Mouse (Mus musculus): ENCODE results near the gene Rpp25l. TPM values are rescaled to one million over a fixed set of nuclear protein-coding genes. Genes with fewer than 3 reads are reported as not detected.

The Rpp25l gene
- 10 to 100 TPM; 27.8 to 28.6 TPM for total RNA-seq (2021)

DNA sequence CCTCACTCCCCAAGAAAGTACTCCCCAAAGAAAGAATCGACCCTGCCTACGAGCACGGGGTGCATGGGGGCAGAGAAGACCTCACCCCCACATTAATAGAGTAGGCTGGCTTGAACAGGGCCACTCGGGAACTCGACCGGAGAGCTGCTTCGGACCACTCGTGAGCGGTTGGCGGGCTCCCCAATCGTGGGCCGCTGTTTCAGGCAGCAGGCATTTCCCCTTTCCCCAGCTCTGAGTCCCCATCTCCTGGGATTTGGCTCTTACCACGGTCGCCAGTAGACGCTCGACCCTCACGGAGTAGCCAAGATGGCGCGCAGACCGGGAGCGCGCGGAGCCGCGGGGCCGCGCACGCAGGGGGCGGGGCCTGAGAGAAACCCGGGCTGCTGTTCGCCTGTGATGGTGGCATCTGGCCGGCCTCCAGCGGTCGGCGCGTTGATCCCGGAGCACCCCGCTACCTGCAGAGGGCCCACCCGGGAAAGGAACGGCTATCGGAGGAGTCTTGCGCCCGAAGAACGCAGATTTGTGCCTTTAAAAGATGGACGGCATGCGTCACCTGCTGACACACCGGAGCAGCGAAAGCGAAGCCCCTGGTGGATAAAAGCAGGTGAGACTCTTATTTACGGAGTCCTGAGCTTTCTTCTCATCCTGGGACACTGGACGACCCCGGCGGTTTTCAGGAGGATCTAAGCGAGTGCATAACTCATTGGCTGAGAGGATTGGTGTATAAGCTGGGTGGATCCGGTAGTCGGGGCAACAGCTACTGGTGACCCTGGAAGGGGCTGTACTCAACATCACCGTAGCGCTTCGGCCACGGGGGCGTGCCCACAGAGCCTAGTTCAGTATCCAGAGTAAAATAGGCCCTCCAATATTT, at the start of gene Rpp25l:
Rpp25l (minus strand) TSS at position 338 of the 871 bp plus-strand sequence.
- DNase-seq, result peak; percentile 87

DNA sequence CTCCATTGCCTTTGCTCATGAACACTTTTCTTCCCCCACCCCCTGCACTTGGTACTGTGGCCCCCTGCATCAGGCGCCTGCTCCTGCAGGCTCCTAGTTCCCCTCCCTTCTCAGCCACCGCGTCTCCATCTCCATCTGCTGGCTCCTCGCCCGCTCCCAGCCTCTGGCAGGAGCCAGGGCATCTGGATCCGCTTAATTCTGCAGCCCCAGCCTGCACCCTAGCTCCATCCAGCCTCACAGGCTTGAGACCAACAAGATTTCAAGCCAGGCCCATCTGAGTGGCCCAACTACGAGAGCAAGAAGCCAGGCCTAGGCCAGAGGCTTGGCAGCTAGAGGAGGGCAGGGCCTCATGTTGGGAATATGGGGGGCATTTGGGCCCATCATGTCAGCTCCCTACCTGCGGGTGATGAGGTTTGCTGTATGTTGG, 49.4 kb upstream of the Rpp25l start:
- DNase-seq, result peak; percentile 79

DNA sequence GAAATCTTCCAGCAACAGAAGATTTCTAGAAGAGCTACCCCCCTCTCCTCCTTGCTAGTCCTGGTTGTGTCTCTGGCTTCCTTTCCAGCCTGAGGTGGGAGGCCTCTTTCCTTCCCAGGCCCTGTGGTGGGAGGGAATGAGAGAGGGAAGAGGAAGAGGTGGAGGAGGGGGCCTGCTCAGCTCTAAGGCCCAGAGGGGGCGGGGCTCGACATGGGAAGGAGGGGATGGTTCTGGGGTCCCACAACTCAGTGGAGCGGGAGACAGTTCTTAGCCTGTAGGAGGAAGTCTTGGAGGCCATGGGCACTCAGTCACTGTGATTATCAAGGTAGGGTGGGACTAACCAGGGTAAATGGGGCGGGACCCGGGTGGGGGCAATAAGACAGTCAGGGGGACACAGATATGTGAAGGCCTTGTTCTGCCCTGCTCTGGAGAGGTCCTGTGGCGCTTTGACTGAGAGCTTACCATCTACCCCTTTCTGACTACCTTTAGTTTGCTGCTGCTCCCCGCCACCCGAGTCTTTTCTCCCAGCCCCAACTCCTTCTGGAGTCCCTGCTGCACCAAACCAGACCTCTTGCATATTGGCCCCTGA, 48.9 kb upstream of the Rpp25l start:
- peak; percentile 38 for DNase-seq

DNA sequence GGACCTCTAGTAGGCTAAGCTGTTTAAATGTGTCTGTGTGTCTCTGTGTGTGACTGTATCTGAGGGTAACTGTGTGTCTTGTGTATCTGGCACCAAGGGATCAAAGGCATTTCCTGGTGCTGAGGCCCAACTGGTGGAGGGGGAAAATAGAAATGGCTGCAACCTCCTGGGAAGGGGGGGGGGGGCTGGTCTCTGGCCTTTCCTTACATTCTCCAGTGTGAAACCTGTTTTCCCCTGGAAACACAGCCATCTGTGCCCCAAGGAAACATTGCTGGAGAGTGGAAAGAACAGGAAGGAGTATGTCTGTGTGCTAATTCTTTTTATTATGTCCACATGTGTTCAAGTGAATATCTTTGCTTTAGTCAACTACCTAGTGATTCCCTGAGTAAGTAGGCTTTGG, 48.3 kb upstream of the Rpp25l start:
- DNase-seq, result no peak

DNA sequence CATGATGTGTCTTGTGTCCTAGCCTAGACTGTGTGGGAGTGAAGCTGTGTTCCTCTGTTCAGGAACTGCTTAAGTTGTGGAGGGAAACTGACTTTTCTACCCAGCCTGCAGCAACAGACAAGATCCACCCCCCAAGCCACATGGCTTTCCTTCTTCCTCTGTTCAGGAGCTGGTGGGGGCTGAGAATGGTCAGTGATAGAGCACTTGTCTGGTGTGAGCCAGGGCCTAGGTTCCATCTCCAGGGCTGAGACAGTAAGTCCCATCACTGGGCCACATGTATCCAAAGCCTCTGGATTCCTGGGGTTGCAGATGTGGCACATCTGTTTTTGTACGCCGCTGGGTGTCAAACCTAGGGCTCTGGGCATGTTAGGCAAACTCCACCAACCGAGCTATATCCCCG, 47.6 kb upstream of the Rpp25l start:
- no peak for DNase-seq

DNA sequence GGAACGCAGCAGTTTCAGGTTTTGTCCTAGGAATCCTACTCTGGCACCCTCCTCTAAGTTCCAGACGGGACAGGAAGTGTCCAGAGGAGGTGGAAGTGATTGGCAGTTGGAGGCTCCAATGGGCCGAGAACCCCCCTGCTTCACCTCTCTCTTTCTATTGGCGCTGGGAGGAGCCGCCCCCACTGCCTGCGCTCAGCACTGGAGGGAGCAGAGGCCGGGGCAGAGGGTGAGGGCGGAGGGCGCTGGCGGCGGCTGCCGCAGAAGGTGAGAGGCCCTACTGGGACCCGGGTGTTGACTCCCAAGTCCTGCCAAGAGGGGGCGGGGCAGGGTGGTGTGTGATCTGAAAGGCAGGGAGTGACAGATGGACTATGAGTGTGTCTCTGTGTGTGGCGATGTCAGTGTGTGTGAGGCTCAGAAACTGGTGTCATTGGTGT, 47.0 kb upstream of the Rpp25l start:
- DNase-seq, result peak; percentile 95

DNA sequence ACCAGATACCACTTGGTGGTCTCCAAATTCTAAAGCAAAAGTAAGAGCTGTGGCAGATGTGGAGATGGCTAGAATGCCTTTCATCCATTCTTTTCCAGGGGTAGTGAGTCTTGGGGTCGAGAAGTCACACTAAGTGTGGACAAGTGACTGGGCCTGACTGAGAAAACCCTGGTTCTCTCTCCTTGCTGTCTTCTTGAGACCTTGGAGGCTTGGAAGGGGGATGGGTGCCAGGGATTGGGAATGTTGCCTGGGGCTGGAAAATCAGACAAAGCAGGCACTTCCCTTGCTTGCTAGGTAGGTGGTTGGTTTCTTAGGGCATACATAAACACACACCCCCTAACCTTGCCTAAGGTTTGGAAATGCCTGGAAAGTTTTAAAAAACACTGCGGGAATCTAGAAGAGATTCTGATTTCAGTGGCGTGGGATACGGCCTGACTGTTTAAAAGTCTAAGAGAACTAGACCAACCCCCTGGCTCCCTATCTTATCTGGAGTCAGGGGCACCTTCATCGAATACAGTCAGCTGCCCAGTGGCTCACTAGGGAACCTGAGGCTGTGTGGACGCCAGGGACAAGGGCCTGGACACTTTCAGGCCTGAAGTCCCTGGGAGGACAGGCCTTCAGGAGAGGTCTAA, 46.4 kb upstream of the Rpp25l start:
- peak; percentile 28 for DNase-seq

DNA sequence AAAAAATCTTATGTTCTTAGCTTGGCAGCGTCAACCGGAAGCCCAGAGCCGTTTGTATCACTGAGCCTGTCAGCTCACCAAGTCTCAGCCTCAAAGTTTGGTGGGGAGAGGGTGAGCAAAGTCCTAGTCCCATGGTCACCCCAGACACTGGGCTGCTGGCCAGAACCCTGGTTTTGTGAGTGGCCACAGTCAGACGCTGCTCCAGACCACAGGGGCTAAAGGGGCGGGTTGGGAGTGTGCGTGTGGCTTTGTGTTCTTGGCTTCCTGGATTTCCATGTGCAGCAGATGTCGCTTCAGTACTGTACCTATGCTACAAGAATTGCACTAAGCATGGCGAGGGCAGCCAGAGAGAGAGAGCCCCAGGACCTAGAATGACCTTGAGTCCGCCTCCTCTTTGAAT, 45.9 kb upstream of the Rpp25l start:
- peak; percentile 68 for DNase-seq

DNA sequence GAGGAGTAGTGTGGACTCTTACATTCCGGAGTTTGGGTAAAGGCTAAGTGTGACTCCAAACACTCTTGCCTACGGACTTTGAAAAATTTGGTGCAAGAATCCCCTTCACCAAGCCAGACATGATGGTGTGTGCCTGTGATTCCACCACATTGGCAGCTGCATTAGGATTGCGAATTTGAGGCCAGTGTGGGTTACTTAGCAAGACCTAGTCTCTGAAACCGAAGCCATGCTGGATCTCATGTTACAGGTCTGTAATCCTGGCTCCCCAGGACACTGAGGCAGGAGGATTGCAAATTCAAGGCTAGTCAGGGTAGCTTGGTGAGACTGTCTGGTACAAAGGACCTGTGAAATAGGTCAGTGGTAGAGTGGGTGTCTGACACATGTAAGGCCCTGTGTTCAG, 45.4 kb upstream of the Rpp25l start:
- DNase-seq, result no peak

DNA sequence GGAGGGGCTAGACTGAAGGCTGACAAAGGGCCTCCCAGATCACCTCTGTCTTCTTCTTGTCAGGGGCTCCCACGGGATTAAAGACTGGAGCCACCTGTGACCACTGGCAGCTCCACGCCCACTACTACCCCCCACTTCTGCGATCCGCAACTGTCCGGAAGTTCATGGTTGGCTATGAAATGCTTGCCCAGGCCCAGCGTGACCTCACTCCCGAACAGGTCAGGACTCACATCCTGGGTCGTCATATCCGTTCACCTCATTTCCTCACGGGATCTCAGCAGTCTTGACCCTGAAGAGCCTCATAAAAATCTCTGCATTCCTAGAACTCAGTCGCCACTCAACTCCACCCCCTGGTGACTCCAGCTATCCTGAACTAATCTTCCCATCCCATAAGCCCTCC, 44.7 kb upstream of the Rpp25l start:
- no peak for DNase-seq

DNA sequence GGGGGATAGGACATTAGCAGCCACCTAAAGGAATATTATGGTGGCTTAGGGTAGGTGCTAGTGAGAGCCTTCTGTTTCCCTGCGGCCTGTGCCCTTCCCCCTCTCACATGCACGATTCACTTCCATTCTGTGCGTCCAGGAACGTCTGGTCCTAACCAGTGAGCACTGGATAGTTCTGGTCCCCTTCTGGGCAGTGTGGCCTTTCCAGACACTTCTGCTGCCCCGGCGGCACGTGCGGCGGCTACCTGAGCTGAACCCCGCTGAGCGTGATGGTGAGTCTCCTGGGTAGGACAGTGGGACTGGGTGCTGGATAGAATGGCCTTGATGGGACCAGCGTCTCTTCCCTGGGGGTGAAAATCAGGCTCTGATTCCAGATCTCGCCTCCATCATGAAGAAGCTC, 44.0 kb upstream of the Rpp25l start:
- DNase-seq, result no peak

DNA sequence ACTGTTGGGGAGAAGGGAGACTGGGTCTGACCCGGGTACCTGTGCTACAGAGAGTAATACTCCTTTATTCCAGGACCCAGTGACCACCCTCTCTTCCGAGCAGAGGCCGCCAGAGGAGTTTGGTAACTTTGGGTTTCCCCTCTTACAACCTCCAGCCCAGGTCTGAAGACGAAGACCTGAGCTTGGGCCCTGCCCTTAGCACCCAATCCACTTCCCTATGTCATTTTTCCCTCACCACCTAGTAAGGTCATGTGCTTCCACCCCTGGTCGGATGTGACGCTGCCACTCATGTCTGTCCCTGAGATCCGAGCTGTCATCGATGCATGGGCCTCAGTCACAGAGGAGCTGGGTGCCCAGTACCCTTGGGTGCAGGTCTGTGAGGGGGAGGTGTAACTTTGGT, 43.1 kb upstream of the Rpp25l start:
- DNase-seq, result no peak

DNA sequence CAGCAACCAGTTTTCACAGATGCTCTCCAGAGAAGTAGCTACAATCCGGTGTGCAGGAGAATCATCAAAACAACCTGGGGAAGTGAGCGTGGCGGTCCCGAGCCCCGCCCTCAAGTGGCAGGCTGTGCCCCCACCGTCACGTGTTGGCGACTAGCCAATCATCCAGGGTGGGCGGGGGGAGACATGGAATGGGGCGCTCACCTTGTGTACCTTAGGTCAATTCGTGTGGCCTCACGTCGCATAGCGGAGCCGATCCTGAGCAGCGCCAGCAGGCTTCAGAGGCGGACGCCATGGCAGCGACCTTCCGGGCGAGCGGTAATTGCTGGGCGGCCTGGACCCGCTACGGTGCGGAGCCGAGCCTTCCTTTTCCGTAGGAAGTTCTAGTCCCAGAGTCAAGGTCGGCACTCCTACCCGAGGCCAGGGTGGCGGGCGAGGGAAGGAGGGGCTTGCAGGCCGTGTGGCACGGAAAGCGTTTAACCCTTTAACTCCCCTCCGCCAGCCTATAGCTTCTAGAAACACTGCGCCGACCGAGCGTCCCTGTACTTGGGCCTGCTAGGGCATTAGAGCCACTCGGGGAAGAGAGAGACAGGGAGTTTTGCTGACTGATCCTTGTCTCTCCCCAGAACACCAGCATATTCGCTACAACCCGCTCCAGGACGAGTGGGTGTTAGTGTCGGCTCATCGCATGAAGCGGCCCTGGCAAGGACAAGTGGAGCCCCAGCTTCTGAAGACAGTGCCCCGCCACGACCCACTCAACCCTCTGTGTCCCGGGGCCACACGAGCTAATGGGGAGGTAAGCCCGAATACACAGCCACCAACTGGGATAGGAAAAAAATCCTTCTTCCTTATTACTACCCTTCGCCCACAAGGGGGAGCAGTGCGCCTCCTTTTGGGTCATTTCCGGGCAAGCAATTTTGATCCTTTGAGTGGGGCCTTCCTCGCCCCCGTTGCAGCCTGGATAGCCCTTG, 42.3 kb upstream of the Rpp25l start, which contains the start of gene Sigmar1:
Sigmar1 (minus strand) TSS at position 820 of the 968 bp plus-strand sequence.
- peak; percentile 87 for DNase-seq

DNA sequence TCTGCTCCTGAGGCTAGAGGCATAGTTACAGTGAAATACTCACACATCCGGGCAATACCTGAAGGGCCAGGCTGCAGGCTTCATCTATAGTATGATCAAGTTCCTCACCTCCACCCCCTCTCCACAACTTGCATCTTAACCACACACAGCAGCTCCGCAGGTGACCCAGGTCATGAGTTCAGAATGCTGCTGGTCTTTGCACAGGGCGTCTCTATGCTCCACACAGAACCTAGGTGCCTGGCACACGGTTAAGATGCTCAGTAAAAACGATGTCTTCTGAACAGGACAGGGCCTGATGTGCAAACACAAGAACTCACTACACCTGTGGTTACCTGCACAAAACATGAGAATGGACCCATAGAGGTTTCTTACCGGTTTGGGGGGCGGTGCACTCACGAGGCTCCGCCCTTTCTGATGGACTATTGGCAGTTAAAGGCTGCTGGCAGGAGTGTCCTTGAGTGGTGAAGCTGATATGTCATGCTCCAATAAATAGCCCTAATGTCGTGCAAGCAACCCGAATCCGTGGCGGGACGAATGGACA, 41.5 kb upstream of the Rpp25l start, which contains the start of gene Galt:
Galt (plus strand) TSS at position 432 of the 541 bp plus-strand sequence.
- no peak for DNase-seq

DNA sequence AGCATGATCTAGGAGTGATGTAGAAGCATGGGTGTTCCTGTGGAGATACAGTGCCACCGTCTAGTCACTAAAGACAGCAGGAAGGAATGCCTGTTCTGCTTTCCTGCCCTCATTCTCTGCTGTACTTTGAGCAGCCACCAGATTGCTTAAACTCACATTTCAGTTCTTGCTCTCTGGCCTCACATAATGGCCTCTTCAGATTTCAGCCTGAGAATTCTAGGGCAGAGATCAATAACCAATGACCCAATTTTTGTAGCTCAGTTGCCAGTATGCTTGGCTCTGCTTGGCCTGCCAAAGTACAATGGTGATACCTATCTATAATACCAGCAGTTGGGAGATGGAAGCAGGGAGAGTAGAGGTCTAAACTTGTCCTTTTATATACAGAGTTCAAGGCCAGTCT, 31.7 kb upstream of the Rpp25l start:
- no peak for DNase-seq

DNA sequence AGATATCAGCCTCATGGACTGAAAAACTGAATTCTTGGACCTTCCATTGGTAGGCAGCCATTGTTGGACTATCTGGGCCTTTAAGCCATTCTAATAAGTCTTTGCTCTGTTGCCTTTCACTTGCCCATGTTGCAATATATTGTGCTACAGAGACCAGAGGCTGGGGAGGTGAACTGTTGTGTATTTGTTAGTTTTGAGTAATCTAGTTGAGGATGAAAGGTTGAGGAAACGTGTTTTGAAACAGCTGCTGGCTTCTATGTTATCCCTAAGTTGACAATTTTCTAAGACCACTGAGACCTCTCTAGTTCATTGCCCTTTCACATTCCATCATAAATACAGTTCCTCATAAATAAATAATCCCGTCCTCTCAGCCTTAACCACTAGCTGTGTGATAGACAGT, 30.8 kb upstream of the Rpp25l start:
- no peak for DNase-seq

DNA sequence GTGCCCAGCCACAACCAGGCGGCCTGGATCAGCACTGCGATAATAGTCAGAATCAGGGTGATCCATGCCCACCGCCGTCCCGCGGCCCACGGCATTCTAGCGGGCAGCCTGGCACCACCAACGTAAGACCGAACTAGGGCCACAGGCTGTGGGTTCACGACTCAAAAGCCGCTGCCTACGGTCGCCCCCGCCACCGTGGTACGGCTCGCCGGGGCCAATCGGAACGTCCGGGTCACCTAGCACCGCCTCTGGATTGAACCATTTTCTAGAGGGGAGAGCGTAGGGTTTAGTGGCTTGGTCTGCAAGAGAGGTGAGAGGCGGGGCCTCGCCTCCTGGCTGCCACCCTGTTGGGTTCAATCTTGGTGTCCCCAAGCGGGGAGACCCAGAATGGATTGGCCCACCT, 27.8 kb upstream of the Rpp25l start:
- DNase-seq, result peak; percentile 90

DNA sequence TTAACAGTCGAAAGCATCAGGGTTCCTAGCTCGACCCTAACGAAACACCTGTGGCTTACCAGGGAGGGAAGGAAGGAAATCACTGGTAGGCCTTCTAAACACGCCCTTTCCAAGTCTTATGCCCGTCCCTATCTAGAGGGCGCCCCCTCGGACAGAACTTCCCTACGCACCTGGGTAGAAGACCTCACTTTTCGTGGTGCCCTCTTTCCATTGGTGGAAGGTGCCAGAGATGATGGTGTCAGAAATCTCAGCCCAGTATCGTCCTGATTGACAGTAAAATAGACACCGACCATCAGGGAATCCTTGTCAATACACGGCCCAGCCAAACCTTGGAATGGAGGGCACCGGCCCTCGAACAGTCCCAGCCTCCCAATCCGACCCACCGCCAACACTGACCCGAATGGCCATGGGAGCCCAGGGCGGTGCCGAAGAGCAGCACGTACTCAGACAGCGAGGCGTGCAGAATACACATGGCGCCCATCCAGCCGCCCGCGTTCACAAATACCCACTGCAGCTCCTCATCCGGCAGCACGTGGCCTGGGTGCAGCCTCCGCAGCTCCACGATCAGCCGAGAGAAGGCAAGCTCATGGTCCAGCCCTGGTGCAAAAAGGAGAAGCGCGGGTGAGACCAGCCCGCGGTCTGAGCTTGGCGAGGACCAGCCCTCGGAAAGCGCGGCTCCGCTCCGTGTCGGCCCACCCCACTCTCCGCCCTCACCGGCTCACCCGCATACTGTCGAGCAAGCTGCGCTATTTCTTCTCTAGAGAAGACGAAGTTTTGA, 27.2 kb upstream of the Rpp25l start:
- peak; percentile 63 for DNase-seq

DNA sequence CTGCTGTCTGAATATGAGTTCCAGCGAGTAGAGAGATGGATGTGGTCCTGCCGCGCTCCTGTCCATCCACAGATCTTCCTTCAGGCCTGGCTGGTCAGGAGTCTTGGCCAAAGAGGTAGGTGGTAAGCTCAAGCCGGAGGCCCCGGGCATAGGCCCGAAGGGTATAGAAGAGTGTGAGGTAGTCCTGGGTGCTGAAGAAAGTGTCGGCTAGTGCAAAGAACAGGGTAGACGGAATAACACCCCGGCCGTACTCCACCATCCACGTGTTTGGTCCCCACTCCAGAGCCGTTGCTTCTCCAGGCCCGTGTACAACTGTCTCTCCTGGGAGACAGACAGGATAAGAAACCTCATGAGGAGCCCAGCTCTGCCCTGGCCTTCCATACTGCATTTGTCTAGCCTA, 25.9 kb upstream of the Rpp25l start:
- no peak for DNase-seq

DNA sequence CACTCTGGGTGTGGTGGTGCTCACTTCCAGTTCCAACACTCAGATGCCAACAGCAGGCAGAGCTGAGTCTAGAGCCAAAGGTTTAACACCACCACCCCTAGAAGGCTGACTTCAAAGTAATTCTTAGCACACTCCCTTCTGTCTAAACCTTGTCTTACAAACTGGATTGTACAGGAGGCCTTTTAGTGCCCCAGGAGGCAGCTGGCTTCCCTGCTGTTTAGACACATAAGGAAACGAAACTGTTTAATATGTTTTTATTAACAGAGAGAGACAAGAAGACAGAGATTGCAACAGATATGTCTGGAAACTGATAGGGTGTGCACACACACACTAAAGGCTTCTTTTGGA, 24.9 kb upstream of the Rpp25l start:
- DNase-seq, result no peak

DNA sequence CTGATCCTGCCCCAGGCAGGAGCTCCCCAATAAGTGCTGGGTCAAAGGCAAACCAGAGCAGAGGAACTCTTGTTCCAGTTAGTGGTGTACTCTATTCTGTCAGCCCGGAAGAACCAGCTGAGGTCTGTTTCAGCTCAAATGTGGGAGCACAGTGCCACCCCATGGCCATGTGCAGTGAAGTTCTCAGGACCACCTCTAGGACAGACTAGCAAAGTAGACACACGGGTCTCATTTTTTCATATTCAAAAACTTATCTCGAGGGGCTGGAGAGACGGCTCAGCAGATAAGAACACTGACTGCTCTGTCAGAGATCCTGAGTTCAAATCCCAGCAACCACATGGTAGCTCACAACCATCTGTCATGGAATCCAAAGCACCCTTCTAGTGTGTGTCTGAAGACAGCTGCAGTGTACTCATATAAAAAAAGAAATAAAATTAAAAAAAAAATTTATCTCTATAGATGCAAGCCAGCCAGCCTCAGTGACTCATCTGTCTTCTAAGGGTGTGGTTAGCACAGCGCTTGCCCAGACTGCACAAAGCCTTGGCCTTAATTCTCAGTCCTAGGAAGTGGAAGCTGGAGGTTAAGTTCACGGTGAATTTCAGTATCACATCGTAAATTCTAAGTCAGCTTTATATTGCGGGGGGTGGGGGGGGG, 24.4 kb upstream of the Rpp25l start:
- peak; percentile 83 for DNase-seq
